Mouse (Mus musculus): ENCODE results near the gene Slc12a8. TPM values are rescaled to one million over a fixed set of nuclear protein-coding genes. Genes with fewer than 3 reads are reported as not detected.

Gene Slc12a8
- total and polyA plus RNA-seq, 2 experiments from 2014 or later, result 0.71 to 1.1 TPM

- no peak for ATAC-seq (ENCODE audit: low FRiP score)
- DNase-seq (ENCODE audit: low spot score), result no peak
- Histone ChIP-seq H3K27me3 (ENCODE audit: insufficient read depth, low read length) (no peaks in the 10 kb centered on the region), H3K4me1 (ENCODE audit: insufficient read depth, low read length) (no peaks in the 10 kb centered on the region), H3K27ac (ENCODE audit: low read depth, low read length) (no peak overlapping the region), H3K4me3 (ENCODE audit: low read depth, low read length) (no peak overlapping the region), H3K9ac (replicated peaks; ENCODE audit: low read length, poor library complexity, severe bottlenecking) (no peak overlapping the region), H3K36me3 (ENCODE audit: insufficient read depth, low read length) (no peaks in the 10 kb centered on the region), H3K9me3 (ENCODE audit: low read length) (no peaks in the 10 kb centered on the region), H3K4me2 (ENCODE audit: low read depth, low read length, poor library complexity, severe bottlenecking) (no peak overlapping the region)
- no peak for TF ChIP-seq CTCF (IDR thresholded peaks at IDR 0.05)
- WGBS, result 69% methylated on average over 7 of the region's 7 CpGs
These were observed 159.5 kb downstream of the Slc12a8 start for GRCm38 (mm10) chr16:33676347-33677312.

DNA sequence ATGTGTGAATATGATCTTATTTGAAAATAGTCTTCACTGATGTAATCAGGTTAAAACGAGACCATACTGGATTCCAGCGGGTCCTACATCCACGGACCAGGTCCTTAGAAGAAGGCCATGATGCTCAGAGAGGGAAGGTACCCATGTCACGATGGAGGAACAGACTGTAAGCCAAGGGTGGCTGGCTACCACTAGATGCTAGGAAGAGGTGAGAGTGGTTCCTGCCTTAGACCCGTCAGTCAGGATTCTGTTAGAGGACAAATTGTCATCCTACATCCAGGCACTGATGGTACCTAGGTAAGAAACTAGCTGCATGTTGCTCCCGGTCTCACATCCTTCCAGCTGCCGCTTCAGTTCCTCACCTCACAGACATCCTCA, 160.2 kb downstream of the Slc12a8 start:
- TF ChIP-seq CTCF (IDR thresholded peaks at IDR 0.05), result no peak
- H3K9me3 ChIP-seq (ENCODE audit: low read length), result no peaks in the 10 kb centered on the region
- H3K27ac ChIP-seq (ENCODE audit: low read depth, low read length), result no peak overlapping the region
- H3K4me1 ChIP-seq (ENCODE audit: insufficient read depth, low read length), result no peaks in the 10 kb centered on the region
- 91% methylated on average over 7 of the region's 7 CpGs for WGBS
- H3K36me3 ChIP-seq (ENCODE audit: insufficient read depth, low read length), result no peaks in the 10 kb centered on the region
- H3K27me3 ChIP-seq (ENCODE audit: insufficient read depth, low read length), result no peaks in the 10 kb centered on the region
- H3K4me3 ChIP-seq (ENCODE audit: low read depth, low read length), result no peak overlapping the region
- no peak overlapping the region for H3K9ac ChIP-seq (replicated peaks; ENCODE audit: low read length, poor library complexity, severe bottlenecking)
- DNase-seq (ENCODE audit: low spot score) (no peak), ATAC-seq (ENCODE audit: low FRiP score) (no peak)
- H3K4me2 ChIP-seq (ENCODE audit: low read depth, low read length, poor library complexity, severe bottlenecking), result no peak overlapping the region

DNA sequence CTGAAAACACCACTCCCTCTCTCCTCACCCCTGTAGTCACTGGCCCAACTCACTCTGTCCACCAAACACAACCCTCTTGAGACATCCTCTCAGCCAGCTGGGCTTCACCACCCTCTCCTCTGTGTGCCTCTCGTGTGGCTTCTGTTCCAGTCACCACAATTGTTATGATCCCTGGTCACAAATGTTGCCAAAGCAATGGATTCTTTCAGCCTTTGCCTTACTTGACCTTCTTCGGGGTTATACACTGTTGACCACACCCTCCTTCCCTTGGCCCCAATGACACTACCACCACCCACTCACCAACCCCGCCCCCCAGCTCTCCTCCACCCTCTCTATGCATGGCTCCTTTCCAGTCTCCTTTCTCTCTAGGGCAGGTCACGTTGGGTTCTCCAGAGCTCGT, 160.8 kb downstream of the Slc12a8 start:
- Histone ChIP-seq H3K9ac (replicated peaks; ENCODE audit: low read length, poor library complexity, severe bottlenecking) (no peak overlapping the region), H3K4me2 (ENCODE audit: low read depth, low read length, poor library complexity, severe bottlenecking) (no peak overlapping the region), H3K36me3 (ENCODE audit: insufficient read depth, low read length) (no peaks in the 10 kb centered on the region), H3K9me3 (ENCODE audit: low read length) (no peaks in the 10 kb centered on the region), H3K4me3 (ENCODE audit: low read depth, low read length) (no peak overlapping the region), H3K27me3 (ENCODE audit: insufficient read depth, low read length) (no peaks in the 10 kb centered on the region), H3K4me1 (ENCODE audit: insufficient read depth, low read length) (no peaks in the 10 kb centered on the region), H3K27ac (ENCODE audit: low read depth, low read length) (no peak overlapping the region)
- no peak for DNase-seq (ENCODE audit: low spot score)
- no peak for TF ChIP-seq CTCF (IDR thresholded peaks at IDR 0.05)
- no peak for ATAC-seq (ENCODE audit: low FRiP score)
- WGBS, result 88% methylated on average over 5 of the region's 5 CpGs

DNA sequence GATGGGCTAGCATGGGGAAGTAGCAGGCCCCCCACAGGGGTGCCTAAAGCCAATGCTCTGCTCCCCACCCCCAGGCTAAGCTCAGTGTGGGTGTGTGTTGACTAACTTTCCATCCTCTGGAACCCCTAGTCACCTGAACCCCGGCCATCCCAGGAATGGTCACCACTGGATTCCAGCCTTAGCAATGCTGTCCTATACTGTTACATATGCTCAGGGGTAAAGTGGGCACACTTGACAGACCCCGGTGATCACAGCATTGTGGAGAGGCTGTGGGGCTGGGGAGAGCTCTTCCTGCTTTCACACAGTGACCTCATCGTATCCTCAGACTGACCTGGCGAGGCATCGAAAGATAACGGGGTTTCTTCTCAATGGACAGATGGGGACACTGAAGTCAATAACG, 163.1 kb downstream of the Slc12a8 start:
- TF ChIP-seq CTCF (IDR thresholded peaks at IDR 0.05), result no peak
- 89% methylated on average over 7 of the region's 7 CpGs for WGBS
- DNase-seq (ENCODE audit: low spot score), result no peak
- Histone ChIP-seq H3K9me3 (ENCODE audit: low read length) (no peaks in the 10 kb centered on the region), H3K4me3 (ENCODE audit: low read depth, low read length) (no peak overlapping the region), H3K27me3 (ENCODE audit: insufficient read depth, low read length) (no peaks in the 10 kb centered on the region), H3K36me3 (ENCODE audit: insufficient read depth, low read length) (no peaks in the 10 kb centered on the region), H3K9ac (replicated peaks; ENCODE audit: low read length, poor library complexity, severe bottlenecking) (no peak overlapping the region), H3K4me1 (ENCODE audit: insufficient read depth, low read length) (no peaks in the 10 kb centered on the region), H3K27ac (ENCODE audit: low read depth, low read length) (no peak overlapping the region), H3K4me2 (ENCODE audit: low read depth, low read length, poor library complexity, severe bottlenecking) (no peak overlapping the region)
- no peak for ATAC-seq (ENCODE audit: low FRiP score)

- H3K9ac ChIP-seq (replicated peaks; ENCODE audit: low read length, poor library complexity, severe bottlenecking), result no peak overlapping the region
- DNase-seq (ENCODE audit: low spot score) (no peak), ATAC-seq (ENCODE audit: low FRiP score) (no peak)
- H3K4me1 ChIP-seq (ENCODE audit: insufficient read depth, low read length), result no peaks in the 10 kb centered on the region
- no peak overlapping the region for H3K4me3 ChIP-seq (ENCODE audit: low read depth, low read length)
- no peak overlapping the region for H3K4me2 ChIP-seq (ENCODE audit: low read depth, low read length, poor library complexity, severe bottlenecking)
- 59% methylated on average over 10 of the region's 10 CpGs for WGBS
- no peak for TF ChIP-seq CTCF (IDR thresholded peaks at IDR 0.05)
- no peak overlapping the region for H3K27ac ChIP-seq (ENCODE audit: low read depth, low read length)
- H3K36me3 ChIP-seq (ENCODE audit: insufficient read depth, low read length), result no peaks in the 10 kb centered on the region
- H3K27me3 ChIP-seq (ENCODE audit: insufficient read depth, low read length), result no peaks in the 10 kb centered on the region
- no peaks in the 10 kb centered on the region for H3K9me3 ChIP-seq (ENCODE audit: low read length)
These were observed 163.7 kb downstream of the Slc12a8 start for GRCm38 (mm10) chr16:33680816-33681215.

DNA sequence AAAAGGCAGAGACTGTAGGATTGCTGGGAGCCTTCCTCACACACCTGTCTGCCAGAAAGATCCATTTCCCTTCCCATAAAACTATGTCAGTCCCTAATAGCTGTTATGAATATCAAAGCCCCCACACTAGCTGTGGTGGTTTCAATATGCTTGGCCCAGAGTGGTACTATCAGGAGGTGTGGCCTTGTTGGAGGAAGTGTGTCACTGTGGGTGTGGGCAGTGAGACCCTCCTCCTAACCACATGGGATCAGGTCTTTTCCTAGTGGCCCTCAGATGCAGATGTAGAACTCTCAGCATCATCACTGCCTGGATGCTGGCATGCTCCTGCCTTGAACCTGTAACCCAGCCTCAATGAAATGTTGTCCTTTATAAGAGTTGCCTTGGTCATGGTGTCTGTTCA, 164.5 kb downstream of the Slc12a8 start:
- Histone ChIP-seq H3K9me3 (ENCODE audit: low read length) (no peaks in the 10 kb centered on the region), H3K4me2 (ENCODE audit: low read depth, low read length, poor library complexity, severe bottlenecking) (no peak overlapping the region), H3K36me3 (ENCODE audit: insufficient read depth, low read length) (no peaks in the 10 kb centered on the region), H3K9ac (replicated peaks; ENCODE audit: low read length, poor library complexity, severe bottlenecking) (no peak overlapping the region), H3K27me3 (ENCODE audit: insufficient read depth, low read length) (no peaks in the 10 kb centered on the region), H3K27ac (ENCODE audit: low read depth, low read length) (no peak overlapping the region), H3K4me3 (ENCODE audit: low read depth, low read length) (no peak overlapping the region), H3K4me1 (ENCODE audit: insufficient read depth, low read length) (no peaks in the 10 kb centered on the region)
- DNase-seq (ENCODE audit: low spot score) (no peak), ATAC-seq (ENCODE audit: low FRiP score) (no peak)
- TF ChIP-seq CTCF (IDR thresholded peaks at IDR 0.05), result no peak
